Mouse (Mus musculus) left cerebral cortex, postnatal 4 days (tissue): Measurements from ENCODE around the gene Naa10. TPM values are rescaled to one million over a fixed set of nuclear protein-coding genes. Genes with fewer than 3 reads are reported as not detected.

ENCODE experiments used
- DNase-seq: peaks from one replicate; pipeline ENCODE4 v3.0.0-alpha.2; 2022
- intact Hi-C: fragments of 180-260 bp; cut with DNase I; formaldehyde crosslinking; loops from one replicate; pipeline ENCODE4 v1.15.1; 2025
- total RNA-seq, 2 experiments: library from RNA; stranded (reverse); gene quantifications; 2 replicates each; pipeline ENCODE4 v1.2.3; 2021

Gene Naa10
- total RNA-seq, 2 experiments from 2014 or later = 66.9 to 73.6 TPM

DNA sequence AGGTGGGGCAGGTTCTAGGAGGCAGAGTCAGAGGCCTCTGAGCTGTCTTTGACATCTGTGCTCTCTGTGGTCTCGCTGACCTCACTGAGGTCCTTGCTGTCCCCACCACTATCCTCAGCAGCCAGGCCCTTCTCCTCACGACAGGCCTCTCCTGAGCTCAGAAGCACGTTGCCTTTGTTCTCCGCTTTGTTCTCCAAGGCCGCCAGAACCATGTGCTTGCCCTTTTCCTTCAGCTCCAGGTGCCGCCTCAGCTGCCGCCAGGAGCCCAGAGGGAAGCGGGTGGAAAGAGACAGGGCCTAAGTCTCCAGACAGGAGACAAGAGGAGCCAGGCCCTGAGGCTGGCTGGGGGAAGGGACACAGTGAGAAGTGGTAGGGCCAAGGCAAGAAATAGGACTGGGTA, 4.8 kb downstream of the Naa10 start:
- intact Hi-C loops = no loop called here
- DNase-seq = no peak

GRCm38 (mm10) chrX:73914827-73915703, 6.7 kb downstream of the Naa10 start:
- intact Hi-C loops = no loop called here
- peak; percentile 89 for DNase-seq

DNA sequence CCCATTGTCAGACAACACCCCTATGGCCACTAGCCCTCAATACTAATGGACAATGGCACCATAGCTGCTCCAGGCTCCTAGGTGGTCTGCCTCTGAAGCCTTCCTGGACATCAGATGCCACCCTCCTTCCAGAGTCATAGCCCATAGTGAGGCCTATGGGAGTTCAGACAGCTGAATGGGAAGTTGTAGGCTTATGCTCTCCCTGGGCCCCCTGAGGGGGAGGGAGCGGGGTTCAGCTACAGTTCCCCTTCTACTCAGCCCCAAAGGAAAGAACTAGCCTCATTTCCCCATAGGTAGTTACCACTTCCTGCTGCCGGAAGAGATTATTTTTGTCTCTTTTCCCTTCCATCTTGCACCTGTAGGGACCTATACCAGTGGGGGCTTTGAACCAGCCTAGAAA, 10.2 kb downstream of the Naa10 start:
- intact Hi-C loops = no loop called here
- DNase-seq = no peak

- DNase-seq = no peak
- intact Hi-C loops = no loop called here
These were observed 10.6 kb downstream of the Naa10 start for GRCm38 (mm10) chrX:73911156-73911555.

GRCm38 (mm10) chrX:73910451-73910850, 11.3 kb downstream of the Naa10 start:
- DNase-seq = no peak

DNA sequence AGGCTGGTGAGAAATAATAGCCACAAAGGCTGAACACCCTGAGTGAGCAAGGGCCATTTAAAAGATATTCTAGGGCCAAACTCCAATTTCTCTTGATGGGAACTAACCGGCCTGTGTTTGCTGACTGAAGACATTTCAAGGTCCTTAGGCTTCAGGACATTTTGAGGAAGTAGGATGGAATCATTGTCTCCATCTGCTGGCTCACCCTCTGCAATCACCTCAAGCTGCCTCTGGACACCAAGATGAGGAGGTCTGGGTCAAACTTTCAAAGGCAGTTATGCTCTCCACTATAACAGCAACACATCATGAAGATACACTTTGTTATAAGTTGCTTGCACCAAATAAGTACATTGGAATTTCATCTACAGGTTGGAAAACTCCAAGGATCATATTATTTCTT, 11.7 kb downstream of the Naa10 start:
- DNase-seq = no peak
- intact Hi-C loops = no loop called here

More at GRCm38 (mm10) chrX:73910451-73910850, 11.3 kb downstream of the Naa10 start:
- intact Hi-C loops = no loop called here

DNA sequence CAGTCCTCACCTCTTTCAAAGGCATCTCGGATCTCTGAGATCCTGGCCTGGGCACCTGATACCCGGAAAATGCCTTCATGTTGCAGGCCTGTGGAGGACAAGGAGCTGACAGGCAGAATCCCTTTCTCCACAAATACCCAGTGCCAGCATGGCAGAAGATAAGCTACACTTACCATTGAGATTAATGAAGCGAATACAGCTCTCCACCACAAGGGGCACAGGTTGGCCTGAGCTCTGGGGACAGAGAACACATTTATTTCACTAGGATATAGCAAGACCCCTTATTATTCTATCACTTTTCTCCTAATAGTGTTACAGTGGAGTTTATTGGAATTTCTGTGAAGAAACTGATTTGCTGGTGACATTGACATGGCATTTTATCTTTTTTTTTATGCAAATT, 23.8 kb downstream of the Naa10 start:
- intact Hi-C loops = no loop called here
- no peak for DNase-seq

DNA sequence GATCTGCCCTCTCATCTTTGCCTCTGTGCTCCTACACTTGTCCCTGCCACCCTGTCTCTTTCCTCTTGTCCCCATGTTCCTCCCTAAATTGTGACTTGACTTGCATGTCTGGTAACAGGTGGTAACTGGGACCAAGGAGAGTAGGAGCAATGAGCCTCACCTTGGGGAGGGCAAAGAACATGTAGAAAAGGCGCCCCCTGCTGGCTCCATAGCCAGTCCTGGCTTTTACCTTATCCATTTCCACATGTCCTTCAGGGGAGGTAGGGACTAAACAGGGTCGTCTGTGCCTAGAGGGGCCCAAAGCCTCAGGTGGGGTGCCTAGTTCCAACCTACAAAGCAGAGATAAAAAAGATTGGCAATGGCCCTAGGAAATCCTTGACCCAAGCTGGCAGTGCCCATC, 26.0 kb downstream of the Naa10 start, which contains the start of gene L1cam:
TSS of gene L1cam (minus strand) at position 387 of the 400 bp plus-strand sequence.
- peak; percentile 52 for DNase-seq
- intact Hi-C loops = no loop called here

GRCm38 (mm10) chrX:73892833-73893232, 28.9 kb downstream of the Naa10 start:
- intact Hi-C loops = no loop called here
- DNase-seq = peak; percentile 84

GRCm38 (mm10) chrX:73891551-73892152, 30.1 kb downstream of the Naa10 start, which contains the start of gene Avpr2:
Gene Avpr2 (plus strand): TSS chrX:73892102.
- DNase-seq = no peak
- intact Hi-C loops = no loop called here

DNA sequence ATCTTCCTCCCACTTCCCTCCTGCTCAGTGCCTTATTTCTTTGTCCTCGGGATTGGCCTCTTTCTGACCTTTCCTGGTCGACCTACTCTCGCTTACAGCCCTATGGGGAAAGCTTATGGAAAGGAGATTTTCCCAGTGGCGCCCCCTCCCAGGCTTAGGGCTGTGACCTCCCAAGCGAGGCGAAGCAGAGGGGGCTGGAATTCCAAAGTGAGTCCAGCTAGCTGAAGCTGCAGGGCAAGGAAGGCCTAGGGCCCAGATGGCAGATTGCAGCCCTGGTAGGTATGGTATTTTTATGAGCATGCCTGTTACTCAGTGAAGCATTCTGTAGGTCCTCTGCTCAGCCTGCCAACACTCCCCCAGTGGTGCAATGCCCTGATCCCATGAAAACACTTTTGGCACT, 40.3 kb downstream of the Naa10 start:
- intact Hi-C loops = no loop called here
- DNase-seq = no peak

DNA sequence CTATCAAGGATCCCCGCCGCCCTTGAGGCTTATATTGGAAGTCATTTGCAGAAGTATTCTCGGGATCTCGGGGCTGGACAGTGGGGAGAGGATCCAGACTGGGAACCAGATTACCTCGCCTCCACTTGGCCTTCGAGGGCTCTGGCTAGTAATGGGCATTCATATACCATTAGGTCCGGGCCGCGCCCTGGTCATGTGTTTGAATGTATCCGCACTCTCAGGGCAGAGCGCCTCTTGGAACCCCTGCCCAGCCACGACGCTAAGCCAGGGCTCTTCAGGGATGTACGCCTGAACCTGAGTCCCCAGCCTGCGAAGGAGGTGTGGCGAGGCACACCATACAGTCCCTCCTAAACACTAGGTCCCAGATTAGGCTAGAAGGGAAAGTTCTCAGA, 40.7 kb downstream of the Naa10 start:
- no peak for DNase-seq
- intact Hi-C loops = no loop called here

- intact Hi-C loops = no loop called here
- peak; percentile 57 for DNase-seq
These were observed 41.3 kb downstream of the Naa10 start for GRCm38 (mm10) chrX:73880194-73881035.

DNA sequence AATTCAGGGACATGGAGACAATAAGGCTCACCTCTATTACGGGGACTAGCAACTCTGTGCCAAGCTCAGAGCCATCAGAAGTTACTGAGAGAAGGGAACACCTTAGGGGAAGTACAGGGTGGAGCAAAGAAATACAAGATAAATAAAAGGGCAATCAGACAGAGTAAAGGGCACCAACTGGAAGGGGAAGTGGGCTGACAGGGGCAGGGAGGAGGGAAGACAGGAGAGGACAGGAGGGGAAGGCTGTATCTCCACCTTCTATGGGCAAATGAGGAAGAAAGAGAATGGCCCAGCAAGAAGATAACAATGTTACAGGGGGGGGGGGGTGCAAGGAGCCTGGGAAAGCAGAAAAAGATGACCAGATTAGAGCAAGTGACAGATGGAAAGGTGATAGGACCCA, 44.7 kb downstream of the Naa10 start:
- intact Hi-C loops = no loop called here
- DNase-seq = no peak

- DNase-seq = no peak
- intact Hi-C loops = no loop called here
These were observed 45.9 kb downstream of the Naa10 start for GRCm38 (mm10) chrX:73875881-73876280.

DNA sequence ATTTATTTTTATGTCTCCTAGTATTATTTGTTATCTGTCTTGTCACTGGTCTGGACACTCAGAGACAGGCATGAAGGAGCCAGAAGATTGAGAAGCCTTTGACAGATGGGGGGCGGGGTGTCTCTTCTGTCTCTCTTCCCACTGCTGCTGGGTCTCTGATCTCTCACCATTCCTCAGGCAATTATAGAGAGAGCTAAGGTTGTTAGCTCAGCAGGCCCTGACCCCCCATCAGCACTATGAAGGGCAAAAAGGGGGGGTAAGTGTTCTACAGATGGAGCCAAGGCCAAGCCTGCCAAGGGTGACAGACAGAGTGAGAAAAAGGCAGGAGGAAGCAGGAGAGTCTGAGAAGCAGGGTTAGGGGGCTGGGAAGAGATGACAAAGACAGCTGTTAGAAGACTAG, 49.8 kb downstream of the Naa10 start:
- DNase-seq = peak; percentile 33
- intact Hi-C loops = no loop called here

GRCm38 (mm10) chrX:73871474-73871873, 50.3 kb downstream of the Naa10 start:
- intact Hi-C loops = no loop called here

DNA sequence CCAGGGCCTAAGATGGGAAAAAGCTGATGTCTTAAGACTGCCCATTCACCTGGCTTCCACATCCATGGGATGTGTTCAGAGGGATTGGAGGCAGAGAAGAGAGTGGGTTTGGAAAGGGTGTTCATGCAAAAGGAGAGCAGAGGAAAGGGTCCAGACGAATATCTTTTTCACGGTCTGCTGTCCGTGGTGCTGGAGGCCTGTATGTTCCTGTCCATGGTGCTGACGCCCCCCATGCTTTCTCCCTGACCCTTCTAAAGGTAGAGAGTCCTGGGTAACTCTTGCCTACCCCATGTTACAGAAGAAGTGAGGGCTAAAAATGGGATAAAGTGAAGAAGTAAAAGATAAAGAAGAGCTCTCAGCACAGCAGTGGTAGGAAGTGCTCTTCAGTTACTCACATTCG, 52.4 kb downstream of the Naa10 start:
- intact Hi-C loops = no loop called here
- DNase-seq = no peak

More at GRCm38 (mm10) chrX:73871474-73871873, 50.3 kb downstream of the Naa10 start:
- DNase-seq = no peak

GRCm38 (mm10) chrX:73867852-73868251, 53.9 kb downstream of the Naa10 start:
- DNase-seq = no peak
- intact Hi-C loops = no loop called here

DNA sequence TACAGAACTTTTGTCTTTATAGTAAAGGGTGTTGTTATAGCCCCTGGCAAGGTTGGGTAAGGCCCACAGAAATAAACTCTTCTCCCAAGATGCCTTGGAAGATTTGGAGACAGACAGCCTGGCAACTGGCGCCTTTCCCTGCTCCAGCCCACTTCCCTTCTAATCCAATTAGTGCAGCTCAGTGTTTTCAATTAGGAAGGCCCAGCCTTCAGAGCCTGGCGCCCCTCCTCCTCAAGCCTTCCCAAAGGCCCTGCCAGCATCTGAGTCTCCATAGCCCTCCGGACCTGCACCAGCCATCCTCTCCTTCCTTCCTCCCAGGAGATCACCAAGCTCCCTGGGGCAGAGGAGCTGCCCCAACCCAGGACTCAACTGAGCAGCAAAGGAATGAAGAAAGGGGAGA, 54.5 kb downstream of the Naa10 start:
- intact Hi-C loops = no loop called here
- DNase-seq = peak; percentile 70
